Mouse (Mus musculus) ES-E14 (cell line): ENCODE measurements around the gene Neu2.

Experiments
- CHD2 ChIP-seq: IDR thresholded peaks from 2 replicates; pipeline ENCODE4 v1.6.1; 2014; ENCODE audit warnings: mild to moderate bottlenecking, low read depth, low read length, inconsistent platforms
- MAFK ChIP-seq: IDR thresholded peaks from 2 replicates; pipeline ENCODE4 v1.6.1; 2014; ENCODE audit warnings: mild to moderate bottlenecking, low read depth, low read length, inconsistent platforms; ENCODE audit not compliant: insufficient read depth
- ZC3H11A ChIP-seq: IDR thresholded peaks from 2 replicates; pipeline ENCODE4 v1.6.1; 2012; ENCODE audit warnings: low read depth, mild to moderate bottlenecking, inconsistent platforms, low read length, borderline replicate concordance
- ZNF384 ChIP-seq: IDR thresholded peaks from 2 replicates; pipeline ENCODE4 v1.6.1; 2012; ENCODE audit warnings: low read depth, low read length, inconsistent platforms

DNA sequence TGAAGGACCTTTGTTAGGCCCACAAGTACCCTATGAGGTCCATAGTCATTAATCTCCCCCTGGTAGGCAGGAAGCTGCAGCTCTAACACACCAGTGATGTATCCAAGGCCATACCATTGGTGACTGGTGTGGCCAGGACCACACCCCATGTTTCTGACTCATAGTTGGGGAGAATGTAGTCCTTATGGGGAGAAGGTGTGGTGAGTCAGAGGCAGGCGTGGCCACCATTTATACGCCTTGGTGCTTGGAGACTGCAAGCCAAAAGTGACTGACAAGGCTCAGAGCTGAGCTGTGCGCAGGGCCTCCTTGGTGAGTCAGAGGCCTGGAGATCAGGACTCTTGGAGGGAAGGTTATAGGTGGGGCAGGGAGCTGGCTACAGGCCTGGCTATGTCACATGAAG lies 41.3 kb downstream of the Neu2 start:
- TF ChIP-seq ZC3H11A, result no peak
- no peak for TF ChIP-seq MAFK
- TF ChIP-seq ZNF384, result no peak
- no peak for TF ChIP-seq CHD2
